Mouse (Mus musculus): ENCODE data around the gene Senp8. TPM values are rescaled to one million over a fixed set of nuclear protein-coding genes. Genes with fewer than 3 reads are reported as not detected.
"Not testable (repeated sequence)": the region's sequence is repeated elsewhere in the genome, so short reads cannot be mapped to it uniquely, and the experiment has no call there.

The Senp8 gene
- 9.7 and 10.0 TPM in 2 replicates for polyA plus RNA-seq (2015; fragmentation: Nextera tagmentation; extraction: Ambion mirVana)

DNA sequence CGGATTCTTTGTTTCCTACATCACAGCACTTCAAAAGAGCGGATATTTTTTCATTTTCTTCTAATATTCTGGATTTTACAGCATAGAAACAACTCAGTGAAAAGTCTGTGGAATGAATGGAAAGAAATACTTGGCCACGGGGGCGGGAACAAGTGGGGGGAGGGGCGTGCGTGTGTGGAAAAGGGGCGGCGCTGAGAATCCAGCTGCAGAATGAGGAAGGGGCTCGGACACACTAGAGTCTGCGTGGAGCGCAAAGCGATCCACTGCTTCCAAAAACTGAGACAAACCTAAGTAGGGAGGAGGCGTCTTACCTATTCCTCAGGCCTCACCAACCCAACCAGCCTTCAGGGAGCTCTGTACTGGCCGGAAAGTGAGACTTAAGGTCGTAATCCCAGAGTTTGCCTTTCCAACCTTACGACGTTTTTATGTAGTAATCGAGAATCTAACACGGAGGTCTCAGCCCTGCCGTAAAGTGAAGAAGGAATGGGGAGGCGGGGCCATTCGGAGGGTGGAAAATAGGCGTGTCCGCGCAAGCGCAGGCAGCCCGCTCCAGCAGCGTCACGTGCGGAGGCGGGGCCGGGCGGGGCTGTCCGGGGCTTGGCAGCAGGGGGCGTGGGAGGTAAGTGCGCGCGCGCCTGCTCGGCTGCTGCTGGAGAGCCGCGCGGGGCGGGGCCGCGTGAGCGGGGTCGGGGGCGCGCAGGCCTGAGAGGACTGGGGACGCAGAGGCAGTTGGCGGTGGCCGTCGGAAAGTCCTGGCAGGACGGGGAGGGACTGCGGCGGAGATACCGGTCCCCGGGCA is at the start of gene Senp8, which contains the start of gene Myo9a:
Senp8 (minus strand) TSS at position 444 of the 799 bp plus-strand sequence.
Myo9a (plus strand) TSS at position 630 of the 799 bp plus-strand sequence.
- Histone ChIP-seq H3K4me2 (ENCODE audit: low read depth, low read length) (peak within 1 kb of the TSS; percentile 86), H3K4me1 (ENCODE audit: control insufficient read depth, insufficient read depth, low read length) (peaks cover 10% of the 10 kb centered on the region), H3K9me3 (ENCODE audit: control insufficient read depth, low read length) (no peaks in the 10 kb centered on the region), H3K9ac (ENCODE audit: low read depth, low read length) (peak within 1 kb of the TSS; percentile 84), H3K4me3 (ENCODE audit: low read length) (peak within 1 kb of the TSS; percentile 88), H3K36me3 (ENCODE audit: control insufficient read depth, insufficient read depth, low read length) (no peaks in the 10 kb centered on the region), H3K27ac (ENCODE audit: low read length) (peak within 1 kb of the TSS; percentile 93), H3K27me3 (replicated peaks; ENCODE audit: control insufficient read depth, insufficient read depth, low read length) (no peaks in the 10 kb centered on the region)
- ATAC-seq, result peak; percentile 96
- under 1% methylated on average over 59 of the region's 59 CpGs for WGBS

- not testable (repeated sequence) for H3K4me3 ChIP-seq (ENCODE audit: low read length)
Observed at GRCm38 (mm10) chr9:59766966-59767461, 16.5 kb upstream of the Senp8 start.

DNA sequence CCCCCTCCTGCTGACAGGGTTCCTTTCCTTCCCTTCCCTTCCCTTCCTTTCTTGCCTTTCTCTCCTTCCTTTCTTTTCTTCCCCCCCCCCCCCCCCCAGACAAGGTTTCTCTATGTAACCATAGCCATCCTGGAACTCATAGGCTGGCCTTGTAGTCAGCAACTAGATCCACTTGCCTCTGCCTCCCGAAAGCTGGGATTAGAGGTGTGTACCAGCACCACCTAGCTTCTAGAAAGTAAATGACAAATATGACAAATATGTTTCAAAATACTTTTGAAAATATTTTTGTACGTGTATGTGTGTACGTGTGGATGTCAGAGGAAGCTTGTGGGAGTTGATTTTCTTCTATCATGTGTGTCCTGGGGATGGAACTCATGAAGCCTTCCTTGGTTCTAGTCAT is 10.0 kb upstream of the Senp8 start:
- H3K27ac ChIP-seq (ENCODE audit: low read length), result no peak overlapping the region
- H3K4me1 ChIP-seq (ENCODE audit: control insufficient read depth, insufficient read depth, low read length), result no peaks in the 10 kb centered on the region
- no peak overlapping the region for H3K9ac ChIP-seq (ENCODE audit: low read depth, low read length)
- H3K9me3 ChIP-seq (ENCODE audit: control insufficient read depth, low read length), result no peaks in the 10 kb centered on the region
- no peak overlapping the region for H3K4me3 ChIP-seq (ENCODE audit: low read length)
- no peak for ATAC-seq
- H3K36me3 ChIP-seq (ENCODE audit: control insufficient read depth, insufficient read depth, low read length), result no peaks in the 10 kb centered on the region
- no peaks in the 10 kb centered on the region for H3K27me3 ChIP-seq (replicated peaks; ENCODE audit: control insufficient read depth, insufficient read depth, low read length)
- WGBS, result 69% methylated on average over 3 of the region's 3 CpGs
- no peak overlapping the region for H3K4me2 ChIP-seq (ENCODE audit: low read depth, low read length)

More at GRCm38 (mm10) chr9:59766966-59767461, 16.5 kb upstream of the Senp8 start:
- 90% methylated on average over 11 of the region's 13 CpGs for WGBS
- H3K27ac ChIP-seq (ENCODE audit: low read length); ATAC-seq; H3K9ac ChIP-seq (ENCODE audit: low read depth, low read length); H3K4me2 ChIP-seq (ENCODE audit: low read depth, low read length); H3K4me1 ChIP-seq (ENCODE audit: control insufficient read depth, insufficient read depth, low read length); H3K36me3 ChIP-seq (ENCODE audit: control insufficient read depth, insufficient read depth, low read length); H3K9me3 ChIP-seq (ENCODE audit: control insufficient read depth, low read length); H3K27me3 ChIP-seq (replicated peaks; ENCODE audit: control insufficient read depth, insufficient read depth, low read length): not testable (repeated sequence)

DNA sequence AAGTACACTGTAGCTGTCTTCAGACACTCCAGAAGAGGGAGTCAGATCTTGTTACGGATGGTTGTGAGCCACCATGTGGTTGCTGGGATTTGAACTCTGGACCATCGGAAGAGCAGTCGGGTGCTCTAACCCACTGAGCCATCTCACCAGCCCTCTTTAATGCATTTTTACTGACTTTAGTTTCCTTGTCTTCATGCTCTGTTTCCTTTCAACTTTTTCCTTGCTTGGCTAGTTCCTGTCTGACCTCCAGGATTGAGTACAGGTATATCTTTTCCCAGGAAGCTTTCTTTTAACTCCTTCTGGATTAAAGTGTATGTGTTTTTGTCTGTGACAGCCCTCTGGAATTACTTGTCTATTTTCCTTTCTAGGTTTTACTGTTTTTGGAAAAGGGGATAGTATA is 6.5 kb upstream of the Senp8 start:
- H3K36me3 ChIP-seq (ENCODE audit: control insufficient read depth, insufficient read depth, low read length); H3K9ac ChIP-seq (ENCODE audit: low read depth, low read length); H3K27ac ChIP-seq (ENCODE audit: low read length); H3K4me1 ChIP-seq (ENCODE audit: control insufficient read depth, insufficient read depth, low read length); H3K9me3 ChIP-seq (ENCODE audit: control insufficient read depth, low read length); H3K4me3 ChIP-seq (ENCODE audit: low read length); H3K4me2 ChIP-seq (ENCODE audit: low read depth, low read length); H3K27me3 ChIP-seq (replicated peaks; ENCODE audit: control insufficient read depth, insufficient read depth, low read length); ATAC-seq: not testable (repeated sequence)
- WGBS, result 85% methylated on average over 2 of the region's 3 CpGs

DNA sequence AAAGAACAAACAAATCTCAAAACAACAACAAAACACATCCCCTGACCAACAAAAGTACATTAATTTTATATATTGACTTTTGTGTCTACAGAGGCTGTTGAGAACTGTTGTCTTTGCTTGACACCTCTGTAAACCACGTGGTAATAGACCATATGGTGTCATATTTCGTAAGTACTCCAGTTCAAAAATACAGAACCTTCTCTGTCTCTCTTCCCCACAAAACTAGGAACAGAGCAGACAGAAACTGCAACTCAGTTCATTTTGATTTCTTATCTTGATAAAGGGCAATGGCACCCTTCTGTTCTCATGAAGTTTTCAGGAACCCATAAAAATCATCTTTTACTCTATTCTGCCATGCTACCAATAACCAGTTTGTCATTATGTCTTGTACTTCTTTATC is 4.7 kb upstream of the Senp8 start:
- ATAC-seq, result no peak
- Histone ChIP-seq H3K9me3 (ENCODE audit: control insufficient read depth, low read length) (no peaks in the 10 kb centered on the region), H3K4me2 (ENCODE audit: low read depth, low read length) (no peak overlapping the region), H3K27ac (ENCODE audit: low read length) (no peak overlapping the region), H3K4me1 (ENCODE audit: control insufficient read depth, insufficient read depth, low read length) (no peaks in the 10 kb centered on the region), H3K4me3 (ENCODE audit: low read length) (no peak overlapping the region), H3K36me3 (ENCODE audit: control insufficient read depth, insufficient read depth, low read length) (no peaks in the 10 kb centered on the region), H3K27me3 (replicated peaks; ENCODE audit: control insufficient read depth, insufficient read depth, low read length) (no peaks in the 10 kb centered on the region), H3K9ac (ENCODE audit: low read depth, low read length) (no peak overlapping the region)
- WGBS, result 57% methylated on average over 2 of the region's 2 CpGs

GRCm38 (mm10) chr9:59751966-59752365 is 1.5 kb upstream of the Senp8 start:
- Histone ChIP-seq H3K4me3 (ENCODE audit: low read length) (peak overlapping the region; percentile 88), H3K4me1 (ENCODE audit: control insufficient read depth, insufficient read depth, low read length) (peaks cover 10% of the 10 kb centered on the region), H3K36me3 (ENCODE audit: control insufficient read depth, insufficient read depth, low read length) (no peaks in the 10 kb centered on the region), H3K27ac (ENCODE audit: low read length) (peak overlapping the region; percentile 93; the same call in 1 of the 2 replicates), H3K9me3 (ENCODE audit: control insufficient read depth, low read length) (no peaks in the 10 kb centered on the region), H3K9ac (ENCODE audit: low read depth, low read length) (peak overlapping the region; percentile 84), H3K27me3 (replicated peaks; ENCODE audit: control insufficient read depth, insufficient read depth, low read length) (no peaks in the 10 kb centered on the region), H3K4me2 (ENCODE audit: low read depth, low read length) (peak overlapping the region; percentile 86)
- ATAC-seq, result no peak
- 3% methylated on average over 2 of the region's 2 CpGs for WGBS

DNA sequence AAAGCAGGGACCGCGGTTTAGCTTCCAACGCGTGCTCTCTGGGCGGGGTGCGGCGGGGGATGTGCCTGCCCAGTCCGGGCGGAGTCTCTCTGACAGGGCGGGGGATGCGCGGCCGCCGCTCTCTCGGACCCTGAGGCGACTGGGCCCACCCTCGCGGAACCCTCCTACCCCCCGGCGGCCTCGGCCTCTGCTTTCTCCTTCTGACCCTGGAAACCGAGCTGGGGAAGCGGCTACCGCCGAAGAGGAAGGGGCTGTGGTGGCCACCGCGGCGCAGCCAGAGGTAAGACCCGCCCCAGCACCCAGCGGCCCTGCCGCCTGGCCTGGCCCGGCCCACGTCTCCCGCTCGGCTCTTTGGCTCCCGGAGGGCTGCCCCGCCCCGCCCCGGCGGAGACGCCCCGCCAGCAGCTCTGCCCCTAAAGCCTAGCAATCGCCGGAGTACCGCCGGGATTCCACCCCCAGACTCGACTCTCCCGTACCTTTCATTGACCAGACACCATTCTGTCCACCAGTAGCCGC is 614 bp upstream of the Senp8 start:
- Histone ChIP-seq H3K4me3 (ENCODE audit: low read length) (peak overlapping the region; percentile 88), H3K36me3 (ENCODE audit: control insufficient read depth, insufficient read depth, low read length) (no peaks in the 10 kb centered on the region), H3K9me3 (ENCODE audit: control insufficient read depth, low read length) (no peaks in the 10 kb centered on the region), H3K9ac (ENCODE audit: low read depth, low read length) (peak overlapping the region; percentile 84), H3K27me3 (replicated peaks; ENCODE audit: control insufficient read depth, insufficient read depth, low read length) (no peaks in the 10 kb centered on the region), H3K27ac (ENCODE audit: low read length) (peak overlapping the region; percentile 93), H3K4me1 (ENCODE audit: control insufficient read depth, insufficient read depth, low read length) (peaks cover 10% of the 10 kb centered on the region), H3K4me2 (ENCODE audit: low read depth, low read length) (peak overlapping the region; percentile 86)
- peak; percentile 97 for ATAC-seq
- WGBS, result under 1% methylated on average over 49 of the region's 49 CpGs

DNA sequence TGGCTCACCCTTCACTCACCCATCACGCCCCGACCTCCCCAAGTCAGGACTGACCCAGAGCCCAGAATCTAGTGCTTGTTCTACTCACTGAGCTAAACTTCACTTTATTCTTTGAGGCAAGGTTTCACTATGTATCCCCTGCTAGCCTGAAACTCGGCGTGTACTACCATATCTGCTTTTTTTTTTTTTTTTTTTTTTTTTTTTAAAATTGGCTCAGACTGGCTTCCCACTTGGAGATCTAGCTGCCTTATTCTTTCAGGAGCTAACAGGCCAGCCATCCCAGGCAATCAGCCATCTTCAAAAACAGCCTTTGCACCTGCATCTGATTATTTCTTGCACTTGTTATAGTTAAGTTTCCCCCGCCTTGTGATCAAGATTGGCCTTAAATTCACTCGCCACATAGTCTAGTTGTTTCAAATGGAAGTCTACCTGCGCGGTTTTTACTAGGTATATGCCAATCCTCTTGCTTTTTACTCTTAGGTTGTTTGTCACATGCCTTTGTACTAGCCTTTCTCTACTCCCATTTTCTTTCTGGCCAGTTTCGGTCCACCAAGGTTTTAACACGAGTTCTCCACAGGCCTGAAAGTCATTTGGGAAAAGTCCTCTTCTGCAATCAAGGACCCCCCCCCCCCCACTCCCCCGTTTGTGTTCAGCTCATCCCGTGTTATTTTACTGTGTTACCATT is 787 bp downstream of the Senp8 start:
- Histone ChIP-seq H3K4me3 (ENCODE audit: low read length) (peak overlapping the region; percentile 88), H3K4me2 (ENCODE audit: low read depth, low read length) (peak overlapping the region; percentile 75), H3K27ac (ENCODE audit: low read length) (no peak overlapping the region; the same call in 1 of the 2 replicates), H3K4me1 (ENCODE audit: control insufficient read depth, insufficient read depth, low read length) (peaks cover 10% of the 10 kb centered on the region), H3K27me3 (replicated peaks; ENCODE audit: control insufficient read depth, insufficient read depth, low read length) (no peaks in the 10 kb centered on the region), H3K9ac (ENCODE audit: low read depth, low read length) (peak overlapping the region; percentile 65), H3K36me3 (ENCODE audit: control insufficient read depth, insufficient read depth, low read length) (no peaks in the 10 kb centered on the region), H3K9me3 (ENCODE audit: control insufficient read depth, low read length) (no peaks in the 10 kb centered on the region)
- 26% methylated on average over 12 of the region's 12 CpGs for WGBS
- ATAC-seq, result no peak

DNA sequence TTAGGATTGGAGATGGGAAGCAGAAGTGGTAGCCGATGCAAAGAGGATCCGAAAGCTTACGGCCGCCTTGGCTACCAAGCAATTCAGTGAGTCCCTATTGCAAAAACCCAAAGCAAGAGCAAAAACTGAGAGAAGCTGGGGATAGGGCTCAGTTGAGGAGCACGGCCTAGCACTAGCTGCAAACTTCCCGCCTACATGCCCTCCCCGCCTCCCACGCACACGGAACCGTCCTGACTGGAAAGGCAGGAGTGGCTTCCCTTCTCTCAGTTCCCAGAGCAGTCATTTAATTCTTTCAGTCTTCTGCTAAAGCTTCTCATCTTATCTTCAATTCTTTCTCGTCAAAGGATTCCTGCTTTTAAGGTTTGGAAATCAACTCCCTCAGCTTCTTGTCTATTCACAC is 1.5 kb downstream of the Senp8 start:
- Histone ChIP-seq H3K9me3 (ENCODE audit: control insufficient read depth, low read length) (no peaks in the 10 kb centered on the region), H3K27me3 (replicated peaks; ENCODE audit: control insufficient read depth, insufficient read depth, low read length) (no peaks in the 10 kb centered on the region), H3K9ac (ENCODE audit: low read depth, low read length) (no peak overlapping the region), H3K36me3 (ENCODE audit: control insufficient read depth, insufficient read depth, low read length) (no peaks in the 10 kb centered on the region), H3K4me2 (ENCODE audit: low read depth, low read length) (no peak overlapping the region), H3K4me3 (ENCODE audit: low read length) (no peak overlapping the region), H3K4me1 (ENCODE audit: control insufficient read depth, insufficient read depth, low read length) (peaks cover 10% of the 10 kb centered on the region), H3K27ac (ENCODE audit: low read length) (no peak overlapping the region)
- WGBS, result 85% methylated on average over 11 of the region's 11 CpGs
- ATAC-seq, result no peak
